Mouse (Mus musculus) erythroblast, adult 5-6 weeks (primary cell): ENCODE results near the gene Rb1. TPM values are rescaled to one million over a fixed set of nuclear protein-coding genes. Genes with fewer than 3 reads are reported as not detected.

Experiments
- ATAC-seq: replicated peaks from 2 replicates; pipeline ENCODE4 v1.8.0; 2016; ENCODE audit warnings: moderate number of reproducible peaks, mild to moderate bottlenecking, moderate TSS enrichment, inconsistent platforms; ENCODE audit not compliant: poor library complexity, low FRiP score, severe bottlenecking
- total RNA-seq, 2 experiments: library from RNA; stranded (forward) in 1 of 2; stranded (reverse) in 1 of 2; fragments of 150-400 nt in 1 of 2; fragments of 200-764, 138-1000 nt in 1 of 2; gene quantifications; 2 replicates each; pipeline versions ENCODE4 v1.2.3 to v1.2.4; 2015 to 2017; ENCODE audit warnings: low replicate concordance in 2 of 2

Rb1 gene
- total RNA-seq, 2 experiments from 2014 or later, result 215 to 223 TPM

DNA sequence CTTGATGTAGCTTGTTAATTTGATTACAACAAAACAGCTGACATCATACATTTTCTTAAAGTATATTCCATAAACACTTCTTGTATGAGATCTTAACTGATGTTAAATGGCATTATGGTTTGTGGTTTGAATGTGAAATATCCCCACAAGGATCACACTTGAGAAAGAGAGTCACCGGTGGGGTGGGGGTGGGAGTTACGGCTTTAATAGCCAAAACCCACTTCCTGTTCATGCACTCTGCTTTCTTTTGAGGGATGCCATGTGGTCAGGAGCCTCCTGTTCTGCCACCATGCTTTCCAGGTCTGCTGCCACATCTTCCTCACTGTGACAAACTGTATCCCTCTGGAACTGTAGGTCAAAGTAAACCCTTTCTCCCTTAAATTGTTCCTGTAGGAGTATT, 35.7 kb downstream of the Rb1 start:
- no peak for ATAC-seq

DNA sequence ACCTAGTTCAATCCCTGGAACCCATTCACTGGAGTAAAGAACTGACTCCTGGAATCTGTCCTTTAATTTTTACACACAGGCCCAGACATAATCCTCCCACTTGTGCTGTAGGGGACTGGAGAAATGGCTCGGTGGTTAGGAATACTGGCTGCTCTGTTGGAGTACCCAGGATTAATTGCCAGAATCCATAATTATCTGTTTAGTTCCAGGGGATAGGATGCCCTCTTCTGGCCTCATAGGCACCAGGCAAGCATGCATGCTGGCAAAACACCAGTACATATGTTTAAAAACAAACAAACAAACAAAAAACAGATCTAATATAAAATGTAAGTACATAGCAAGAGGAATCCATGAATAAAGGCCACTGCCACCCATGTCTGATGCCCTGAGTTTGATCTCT, 44.6 kb downstream of the Rb1 start:
- no peak for ATAC-seq

DNA sequence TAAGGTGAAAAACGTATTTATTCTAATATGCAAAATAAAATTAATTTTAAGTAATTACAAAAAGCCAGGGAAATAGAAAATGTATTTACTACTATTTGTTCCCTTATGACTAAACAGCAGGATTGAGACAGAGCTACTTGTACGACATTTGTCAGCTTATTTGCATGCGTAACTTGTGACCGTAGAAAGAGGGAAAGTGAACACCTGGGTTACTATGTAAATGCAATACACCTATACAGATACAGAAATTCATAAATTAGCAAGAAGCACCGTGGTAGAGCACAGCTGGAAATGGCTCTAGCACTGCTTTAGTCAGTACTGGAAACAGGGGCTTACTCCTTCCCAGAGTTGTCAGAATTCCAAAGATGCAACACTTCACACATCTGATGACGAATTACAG, 46.5 kb downstream of the Rb1 start:
- ATAC-seq, result no peak

DNA sequence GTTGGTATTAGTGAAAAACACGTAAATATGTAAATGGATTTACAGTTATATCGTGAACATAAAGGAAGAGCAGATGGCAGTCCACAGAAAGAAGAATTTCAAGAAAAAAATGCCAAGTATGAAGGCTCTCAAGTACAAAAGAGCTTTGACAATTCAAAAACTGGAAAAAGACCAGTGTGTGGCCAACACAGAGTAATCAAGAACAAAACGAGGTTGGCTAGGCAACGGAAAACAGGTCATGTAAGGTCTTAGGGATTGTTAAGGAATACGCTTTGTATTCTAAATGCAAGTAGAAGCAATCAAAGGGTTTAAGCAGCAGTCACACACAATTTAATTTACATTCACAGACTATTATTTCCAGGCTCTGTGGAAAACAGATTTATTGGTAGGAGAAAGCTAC, 53.8 kb downstream of the Rb1 start:
- no peak for ATAC-seq

DNA sequence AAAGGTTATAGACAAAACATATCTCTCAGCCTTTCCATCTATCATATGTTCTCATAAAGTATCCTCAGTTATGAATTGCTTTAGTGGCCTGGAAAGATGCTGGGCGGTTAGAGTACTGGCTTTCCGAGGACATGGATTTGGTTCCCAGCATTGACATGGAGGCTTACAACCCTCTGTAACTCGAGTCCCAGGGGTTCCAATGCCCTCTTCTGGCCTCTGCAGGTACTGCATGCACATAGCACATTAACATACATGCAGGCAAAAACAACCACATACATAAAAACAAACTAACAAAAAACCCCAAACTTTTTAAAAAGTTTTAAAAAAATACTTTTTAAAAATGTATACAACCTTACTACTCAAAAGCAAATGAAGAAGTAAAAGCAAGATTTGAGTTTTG, 59.5 kb downstream of the Rb1 start:
- no peak; the same call in 1 of the 2 replicates for ATAC-seq

DNA sequence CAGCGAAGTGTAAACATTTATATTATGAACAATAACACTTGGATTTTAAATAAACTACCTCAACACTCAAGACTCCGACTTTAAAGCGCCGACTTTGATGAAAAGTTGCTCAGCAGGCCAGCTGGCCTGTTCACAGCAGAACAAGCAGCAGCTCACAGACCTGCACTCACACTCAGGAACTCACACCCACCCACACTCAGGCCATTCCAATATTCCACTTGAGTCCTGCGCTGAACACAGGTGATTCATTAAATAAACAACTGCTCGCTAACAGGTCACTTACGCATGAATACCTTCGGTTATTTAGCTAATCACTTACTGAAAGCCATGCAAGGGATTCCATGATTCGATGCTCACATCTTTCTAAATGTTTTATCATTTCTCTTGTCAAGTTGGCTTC, 63.4 kb downstream of the Rb1 start:
- no peak for ATAC-seq

DNA sequence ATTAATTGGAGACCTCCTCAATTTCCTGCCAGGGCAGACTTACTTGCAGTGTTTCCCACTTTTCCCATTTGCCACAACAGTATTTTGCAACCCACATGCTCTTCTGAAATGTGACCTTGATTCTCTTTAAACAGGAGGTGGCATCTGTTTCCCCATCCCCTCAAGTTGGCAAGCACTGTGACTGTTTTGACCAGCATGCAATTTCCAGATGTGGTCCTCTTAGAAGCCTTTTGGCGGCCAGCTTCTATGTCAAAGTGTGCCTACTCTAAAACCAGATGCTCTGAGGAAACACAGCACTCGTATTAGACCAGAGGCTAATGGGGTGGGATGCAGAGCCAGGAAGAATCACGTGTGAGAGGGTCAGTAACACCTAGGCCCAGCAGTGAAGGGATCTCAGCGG, 67.4 kb downstream of the Rb1 start:
- no peak for ATAC-seq

DNA sequence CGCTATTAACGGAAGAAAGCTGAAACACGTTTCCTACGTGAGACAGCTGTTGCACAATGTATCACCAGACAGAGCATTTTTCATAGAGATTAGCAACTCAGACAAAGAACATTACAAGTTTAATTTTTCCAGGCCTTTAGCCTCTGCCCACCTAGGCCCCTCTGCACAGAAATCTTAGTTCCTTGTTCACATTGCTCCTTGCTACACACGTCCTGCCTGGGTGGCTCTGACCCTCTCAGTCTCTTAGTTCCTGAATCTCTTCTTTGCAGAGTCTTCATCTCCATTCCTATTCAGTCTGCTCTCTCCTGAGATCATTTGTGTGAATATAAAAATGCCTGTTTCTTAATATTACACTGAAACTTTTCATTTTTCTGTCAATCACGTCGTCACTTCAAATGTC, 68.3 kb downstream of the Rb1 start:
- ATAC-seq, result no peak

DNA sequence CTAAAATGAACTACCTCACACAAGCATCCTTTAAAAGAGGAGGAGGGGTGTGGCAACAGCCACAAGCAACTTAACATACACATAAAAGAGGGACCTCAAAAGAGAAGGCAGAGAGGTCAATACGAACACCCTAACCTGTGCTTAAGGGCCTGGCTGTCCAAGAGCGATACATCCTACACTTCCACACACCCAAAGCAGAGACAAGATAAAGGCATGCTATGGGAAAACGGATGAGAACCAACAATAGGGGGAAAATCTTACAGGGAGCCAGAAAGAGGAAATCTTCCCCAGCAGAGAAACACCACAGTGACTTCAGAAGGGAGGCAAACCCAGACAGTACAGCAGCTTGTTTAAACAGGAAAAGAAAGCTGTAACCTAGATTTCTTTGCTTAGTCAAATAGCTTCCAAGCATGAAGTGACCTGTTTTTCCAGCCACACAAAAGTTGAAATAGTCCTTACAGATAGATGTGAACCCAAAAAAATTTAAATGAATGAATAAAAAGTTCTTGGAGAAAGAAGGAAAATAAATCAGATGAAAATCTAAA, 70.1 kb downstream of the Rb1 start:
- ATAC-seq, result no peak

DNA sequence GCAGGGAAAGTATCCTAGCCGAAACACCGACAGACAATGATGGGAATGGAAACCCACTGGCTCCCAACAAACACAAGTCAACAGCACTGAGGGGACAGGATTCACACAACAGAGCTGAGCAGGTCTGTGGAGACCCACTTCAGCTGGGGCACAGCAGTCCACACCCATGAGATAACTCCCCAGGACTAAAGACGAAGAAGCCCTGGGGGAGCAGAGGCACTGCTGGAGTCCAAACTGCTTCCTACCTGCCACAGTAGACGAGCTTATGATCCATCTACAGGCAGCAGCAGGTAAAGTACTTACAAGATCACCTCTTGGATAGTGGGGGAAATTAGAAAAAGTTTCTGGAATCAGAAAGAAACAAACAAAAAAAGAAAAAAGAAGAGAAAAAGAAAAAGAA, 71.2 kb downstream of the Rb1 start:
- no peak for ATAC-seq

DNA sequence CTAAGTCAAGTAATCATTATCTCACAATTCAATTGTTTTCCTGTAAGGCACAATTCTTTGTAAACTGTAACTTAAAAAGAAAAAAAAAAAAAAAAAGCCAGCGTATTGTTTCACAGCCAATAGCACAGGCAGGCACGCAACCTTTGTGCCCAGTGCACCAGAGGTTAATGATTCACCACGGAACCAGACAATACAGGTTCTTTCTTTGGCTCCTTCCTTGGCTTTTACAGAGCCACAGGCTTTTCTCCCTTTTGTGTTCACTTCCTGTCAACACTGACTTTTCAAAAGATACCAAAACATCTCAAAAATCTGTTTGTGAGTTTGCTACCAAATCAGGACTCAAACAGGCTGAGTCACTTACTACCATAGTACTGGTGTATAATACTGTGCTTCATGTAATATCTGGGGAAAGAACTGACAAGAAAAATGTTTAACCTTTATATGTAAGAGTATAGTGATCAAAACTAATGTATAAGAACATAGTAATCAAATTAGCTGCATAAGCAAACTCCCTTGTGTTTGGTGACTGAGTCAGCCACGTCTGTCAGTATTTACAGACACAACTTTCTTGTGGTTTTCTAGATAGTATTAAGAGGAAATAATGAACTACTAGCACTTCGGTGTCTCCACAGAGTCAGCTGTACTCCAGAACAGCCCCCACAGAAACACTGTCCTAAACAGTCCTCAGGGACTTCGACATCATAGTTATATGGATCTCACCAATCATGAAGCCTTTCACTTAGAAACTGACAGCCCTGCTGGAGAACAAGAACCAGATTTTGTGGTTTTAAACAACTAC, 72.0 kb downstream of the Rb1 start:
- no peak for ATAC-seq

DNA sequence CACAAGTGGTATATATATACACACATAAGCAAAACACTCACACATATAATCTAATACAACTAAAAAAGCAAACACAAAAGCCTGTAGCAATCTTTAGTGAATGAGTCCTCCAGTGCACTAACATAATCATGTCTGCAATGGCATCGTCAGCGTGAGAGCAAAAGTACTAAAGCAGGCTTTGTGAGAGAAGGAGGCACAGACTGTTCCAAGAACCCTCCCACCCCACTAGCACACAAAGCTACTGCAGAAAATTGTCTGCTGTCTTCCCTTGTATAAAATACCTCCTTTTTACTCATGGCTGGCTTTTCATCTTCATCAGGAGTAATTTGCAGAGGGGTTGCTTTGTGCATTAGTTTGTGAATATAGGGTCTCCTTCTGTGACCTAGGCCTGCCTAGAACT, 73.3 kb downstream of the Rb1 start:
- no peak for ATAC-seq

DNA sequence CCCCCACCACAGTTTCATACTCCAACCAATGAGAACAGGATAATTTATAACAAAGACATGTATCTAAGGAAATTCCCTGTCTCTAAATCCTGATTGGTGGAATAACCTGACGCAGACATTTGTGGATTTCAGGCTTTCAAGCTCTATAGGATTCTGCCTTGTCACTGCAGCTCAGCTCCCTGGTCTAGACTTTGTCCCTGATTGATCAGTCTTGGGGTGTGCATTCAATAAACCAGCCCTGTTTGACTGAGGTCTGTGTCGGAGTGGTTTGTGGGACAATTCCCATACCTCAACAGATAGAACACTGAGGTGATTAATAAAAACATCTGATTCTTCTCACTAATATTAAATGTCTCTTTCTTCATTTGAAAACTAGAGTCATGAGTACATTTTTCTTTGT, 75.6 kb downstream of the Rb1 start:
- no peak for ATAC-seq

DNA sequence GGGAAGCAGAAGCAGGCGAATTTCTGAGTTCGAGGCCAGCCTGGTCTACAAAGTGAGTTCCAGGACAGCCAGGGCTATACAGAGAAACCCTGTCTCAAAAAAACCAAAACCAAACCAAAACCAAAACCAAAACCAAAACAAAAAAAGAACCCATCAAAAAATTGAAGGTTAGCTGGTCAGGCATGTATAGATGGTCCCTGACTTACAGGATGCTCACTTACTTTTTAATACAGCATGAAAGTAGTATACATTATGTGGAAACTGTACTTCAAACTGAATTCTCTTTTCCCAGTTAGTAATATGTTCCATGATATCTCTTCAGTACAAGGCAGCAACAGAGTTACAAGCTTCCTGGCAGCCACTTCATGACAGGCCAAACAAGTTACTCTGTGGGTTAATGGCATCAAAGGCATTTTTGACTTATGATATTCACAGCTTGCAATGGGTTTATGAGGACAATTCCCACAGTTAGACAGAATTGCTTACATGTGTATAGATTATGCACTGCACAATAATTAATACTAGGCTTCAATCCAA, 81.5 kb downstream of the Rb1 start:
- no peak for ATAC-seq

DNA sequence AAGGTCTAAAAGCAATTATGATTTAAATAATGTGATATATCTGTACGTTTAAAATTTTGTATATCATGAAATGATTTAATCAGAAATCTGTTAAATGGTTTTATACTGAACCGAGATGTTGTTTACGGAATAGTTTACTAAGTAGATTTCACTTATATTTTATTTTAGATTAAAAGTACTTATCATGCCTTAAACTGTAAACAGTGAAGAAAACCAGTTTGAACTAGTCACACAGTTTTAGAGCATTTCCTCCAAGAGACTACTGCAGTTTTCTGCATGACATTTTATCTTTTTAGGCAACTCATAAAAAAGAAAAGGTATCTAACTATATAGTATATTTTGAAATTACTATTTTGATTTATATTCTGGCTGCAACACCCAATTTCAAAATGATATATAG, 85.8 kb downstream of the Rb1 start:
- no peak for ATAC-seq

DNA sequence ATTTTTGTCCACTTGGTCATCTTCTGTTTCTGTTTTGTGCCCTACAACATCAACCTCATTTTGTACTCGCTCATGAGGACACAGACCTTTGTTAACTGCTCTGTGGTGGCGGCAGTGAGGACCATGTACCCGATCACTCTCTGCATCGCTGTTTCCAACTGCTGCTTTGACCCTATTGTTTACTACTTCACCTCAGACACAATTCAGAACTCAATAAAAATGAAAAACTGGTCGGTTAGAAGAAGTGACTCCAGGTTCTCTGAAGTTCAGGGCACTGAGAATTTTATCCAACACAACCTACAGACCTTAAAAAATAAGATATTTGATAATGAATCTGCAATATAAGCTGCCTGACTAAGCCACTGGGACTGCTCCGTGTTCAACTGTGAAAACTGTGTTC, 86.3 kb downstream of the Rb1 start:
- no peak for ATAC-seq

DNA sequence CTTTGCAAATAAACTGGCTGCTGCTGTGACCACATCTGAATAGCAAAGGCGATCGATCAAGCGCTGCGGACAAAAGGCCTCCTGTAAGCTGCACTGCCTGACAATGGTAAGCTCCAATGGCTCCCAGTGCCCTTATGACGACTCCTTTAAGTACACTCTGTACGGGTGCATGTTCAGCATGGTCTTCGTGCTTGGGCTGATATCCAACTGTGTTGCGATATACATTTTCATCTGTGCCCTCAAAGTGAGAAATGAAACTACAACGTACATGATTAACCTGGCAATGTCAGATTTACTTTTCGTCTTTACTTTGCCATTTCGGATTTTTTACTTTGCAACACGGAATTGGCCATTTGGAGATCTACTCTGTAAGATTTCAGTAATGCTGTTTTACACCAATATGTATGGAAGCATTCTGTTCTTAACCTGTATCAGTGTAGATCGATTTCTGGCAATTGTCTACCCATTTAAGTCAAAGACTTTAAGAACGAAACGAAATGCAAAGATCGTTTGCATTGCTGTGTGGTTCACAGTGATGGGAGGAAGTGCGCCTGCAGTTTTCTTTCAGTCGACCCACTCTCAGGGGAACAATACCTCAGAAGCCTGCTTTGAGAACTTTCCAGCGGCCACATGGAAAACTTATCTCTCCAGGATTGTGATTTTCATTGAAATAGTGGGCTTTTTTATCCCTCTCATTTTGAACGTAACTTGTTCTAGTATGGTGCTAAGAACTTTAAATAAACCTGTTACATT, 86.9 kb downstream of the Rb1 start:
- no peak; the same call in 1 of the 2 replicates for ATAC-seq

DNA sequence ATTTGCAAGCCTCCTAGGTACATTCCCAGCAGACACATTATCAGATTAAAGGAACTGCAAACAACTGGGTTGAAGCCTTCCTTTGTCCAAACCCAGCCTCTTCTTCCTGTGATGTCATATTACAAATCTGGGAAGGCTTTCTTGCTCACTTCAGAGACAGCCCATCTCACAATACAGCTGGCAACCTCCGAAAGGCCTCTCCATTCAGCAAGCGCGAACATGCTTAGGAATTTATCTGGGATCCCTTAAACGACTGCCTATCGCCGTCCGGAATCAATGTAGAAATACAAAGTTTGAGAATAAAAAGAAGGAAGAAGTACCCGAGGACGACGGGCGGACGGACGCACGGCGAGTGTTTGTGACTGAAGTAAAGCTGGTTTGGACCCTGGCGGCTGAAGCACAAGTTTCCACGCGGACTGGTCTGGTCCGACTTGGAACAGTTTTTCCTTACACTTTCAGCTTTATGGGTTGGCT, 87.7 kb downstream of the Rb1 start, which contains the start of gene Lpar6:
Lpar6 (plus strand) TSS at position 48 of the 474 bp plus-strand sequence.
- no peak for ATAC-seq

DNA sequence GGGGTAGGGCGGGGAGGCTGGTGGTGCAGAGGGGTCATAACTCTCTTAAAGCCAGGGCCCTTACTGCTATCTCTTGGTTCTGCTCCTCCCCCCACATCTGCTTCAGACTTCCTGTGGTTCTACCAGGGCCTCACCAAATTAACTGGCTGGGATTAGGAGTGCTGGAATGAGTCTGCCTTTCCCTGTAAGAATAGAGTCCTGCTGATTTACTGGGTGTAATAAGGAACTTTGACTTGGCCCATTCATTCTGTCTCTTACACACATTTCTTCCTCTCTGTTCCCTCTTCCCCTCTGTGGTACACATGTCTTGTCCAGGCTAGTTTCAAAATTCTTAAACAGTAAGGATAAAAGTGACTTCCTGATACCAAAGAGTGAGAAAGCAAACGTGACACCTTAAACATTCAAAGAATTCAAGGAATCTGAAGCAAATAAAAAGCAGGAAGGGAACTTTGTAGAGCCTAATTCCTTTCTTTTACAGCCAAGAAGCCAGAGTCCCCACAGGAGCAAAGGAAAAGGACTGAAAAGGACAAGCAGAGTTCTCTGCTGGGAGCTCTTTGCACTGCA, 91.1 kb downstream of the Rb1 start:
- no peak for ATAC-seq

DNA sequence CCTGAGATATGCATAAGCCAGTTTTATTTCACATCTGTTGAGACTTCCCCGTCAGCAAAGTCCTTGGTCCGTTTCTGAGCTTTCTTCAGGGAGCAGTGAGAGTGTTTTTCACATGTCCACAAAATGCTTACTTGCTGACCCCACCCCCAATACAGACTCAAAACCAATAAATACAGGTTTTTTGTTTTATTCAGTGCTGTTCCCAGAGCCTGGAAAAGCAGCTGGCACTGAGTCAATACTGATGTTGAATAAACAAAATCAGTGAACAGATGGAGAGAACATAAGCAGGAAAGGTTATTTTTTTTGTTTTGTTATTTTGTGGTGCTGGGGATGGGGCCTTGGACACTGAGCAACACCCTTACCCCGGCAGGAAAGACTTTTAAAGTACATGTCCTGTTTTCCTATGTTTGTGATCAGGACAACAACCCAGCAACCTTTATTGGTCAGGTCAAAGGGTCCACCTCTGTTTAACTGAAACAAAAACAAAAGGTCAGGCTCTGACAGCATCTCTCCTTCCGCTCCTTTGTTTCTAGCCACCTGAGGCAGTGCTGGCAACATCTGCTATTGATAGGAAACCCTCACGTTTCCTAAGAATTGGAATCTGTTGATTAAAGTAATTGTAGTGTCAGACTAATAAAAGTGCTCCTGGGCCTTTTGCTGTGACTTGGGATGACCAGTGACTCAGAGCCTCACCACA, 94.2 kb downstream of the Rb1 start:
- ATAC-seq, result no peak
